Mouse (Mus musculus) lung, embryonic 14.5 days (tissue): Measurements from ENCODE around the gene Dnm2. TPM values are rescaled to one million over a fixed set of nuclear protein-coding genes. Genes with fewer than 3 reads are reported as not detected.
"Not testable (repeated sequence)": the region's sequence is repeated elsewhere in the genome, so short reads cannot be mapped to it uniquely, and the experiment has no call there.

Source experiments
- ATAC-seq: fragments of 200-750 bp; cut with Nextera tagmentation; 2 replicates; pipeline ENCODE4 v1.8.0; 2017; ENCODE audit warnings: mild to moderate bottlenecking, moderate TSS enrichment, moderate library complexity; ENCODE audit not compliant: insufficient read depth
- DNase-seq: peaks from one replicate; pipeline ENCODE4 v3.0.0-alpha.2; 2015
- H3K27ac ChIP-seq: fragments of 300-500 bp; sonication (generic); 2 replicates; pipeline ENCODE4 v1.5.1; 2014; ENCODE audit warnings: low read depth, mild to moderate bottlenecking, moderate library complexity
- H3K27me3 ChIP-seq: fragments of 300-500 bp; sonication (generic); 2 replicates; pipeline ENCODE4 v1.6.1; 2014; ENCODE audit warnings: low read length, control low read depth; ENCODE audit not compliant: insufficient read depth
- H3K36me3 ChIP-seq: fragments of 300-500 bp; sonication (generic); 2 replicates; pipeline ENCODE4 v1.6.1; 2014; ENCODE audit warnings: control low read depth; ENCODE audit not compliant: insufficient read depth
- H3K4me1 ChIP-seq: fragments of 300-500 bp; sonication (generic); 2 replicates; pipeline ENCODE4 v1.6.1; 2014; ENCODE audit warnings: antibody characterized with exemption, control low read depth; ENCODE audit not compliant: insufficient read depth
- H3K4me2 ChIP-seq: fragments of 300-500 bp; sonication (generic); 2 replicates; pipeline ENCODE4 v1.6.1; 2014; ENCODE audit warnings: mild to moderate bottlenecking
- H3K4me3 ChIP-seq: fragments of 300-500 bp; sonication (generic); 2 replicates; pipeline ENCODE4 v1.5.1; 2014; ENCODE audit warnings: low read depth, low read length
- H3K9ac ChIP-seq: fragments of 300-500 bp; sonication (generic); 2 replicates; pipeline ENCODE4 v1.6.1; 2014
- H3K9me3 ChIP-seq: fragments of 300-500 bp; sonication (generic); 2 replicates; pipeline ENCODE4 v1.6.1; 2016; ENCODE audit warnings: low read depth, low read length, control low read depth
- CTCF ChIP-seq: IDR thresholded peaks from 2 replicates; pipeline ENCODE4 v1.5.1; 2016; ENCODE audit warnings: antibody characterized with exemption, low read depth
- WGBS: fragments of 180-500 bp; shearing (Covaris S2); extraction: QIAGEN DNeasy Blood & Tissue Kit; methylation state at CpG from one replicate; pipeline ENCODE4 v1.1.7; 2014; 5-methylcytosine and 5-hydroxymethylcytosine counted together
- polyA plus RNA-seq: library from polyadenylated mRNA; unstranded; fragments of >200 nt; fragmentation: Nextera tagmentation; extraction: Ambion mirVana; gene quantifications from 2 replicates; pipeline ENCODE4 v1.2.1, GENCODE M21; 2014

Gene Dnm2
- polyA plus RNA-seq, 1 experiment from 2014 or later = 71.8 TPM

DNA sequence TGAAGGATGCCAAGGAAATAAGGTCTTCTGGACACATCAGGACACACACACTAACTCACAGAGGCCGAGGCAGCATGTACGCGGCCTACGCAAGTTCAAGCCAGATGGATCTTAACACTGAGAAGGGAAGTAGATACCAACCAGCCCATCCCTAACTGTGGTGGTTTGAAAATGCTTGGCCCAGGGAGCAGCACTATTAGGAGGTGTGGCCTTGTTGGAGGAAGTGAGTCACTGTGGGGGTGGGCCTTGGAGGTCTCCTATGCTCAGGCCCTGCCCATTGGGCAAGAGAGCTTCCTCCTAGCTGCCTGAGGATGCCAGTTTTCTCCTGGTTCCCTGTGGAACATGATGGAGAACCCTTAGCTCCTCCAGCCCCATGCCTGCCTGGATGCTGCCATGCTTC, 88.8 kb downstream of the Dnm2 start:
- ATAC-seq (no peak), DNase-seq (no peak)
- Histone ChIP-seq H3K36me3 (peaks cover 6% of the 10 kb centered on the region; the same call in 1 of the 2 replicates), H3K4me3 (no peak overlapping the region), H3K9ac (no peak overlapping the region), H3K4me1 (peaks cover 5% of the 10 kb centered on the region; the same call in 1 of the 2 replicates), H3K27ac (no peak overlapping the region), H3K27me3 (no peaks in the 10 kb centered on the region), H3K4me2 (no peak overlapping the region), H3K9me3 (no peaks in the 10 kb centered on the region)
- no peak for TF ChIP-seq CTCF
- 97% methylated on average over 4 of the region's 4 CpGs for WGBS

DNA sequence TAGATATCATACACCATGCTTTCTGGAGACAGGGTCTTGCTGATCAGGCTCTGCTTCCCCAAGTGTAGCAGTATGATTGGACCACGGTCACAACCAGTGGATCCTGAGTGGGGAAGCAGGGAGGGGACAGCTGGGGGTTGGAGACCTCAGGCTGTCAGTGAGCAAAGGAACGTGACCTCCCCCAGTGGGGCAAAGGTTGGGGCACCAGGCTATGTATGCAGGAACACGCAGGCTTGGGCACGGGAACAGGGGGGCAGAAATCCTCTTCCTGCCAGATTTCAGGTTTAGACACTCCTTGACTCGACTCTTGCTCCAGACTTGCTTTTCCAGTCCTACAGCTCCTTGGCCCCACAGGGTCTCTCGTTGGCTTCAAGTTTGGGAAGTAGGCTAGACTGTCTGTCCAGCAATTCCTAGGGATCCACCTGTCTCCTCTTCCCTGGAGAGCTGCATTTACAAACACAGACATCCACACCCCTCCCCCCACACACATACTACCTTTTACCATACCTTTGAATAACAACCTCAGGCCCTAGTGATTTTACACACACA, 93.3 kb downstream of the Dnm2 start:
- H3K4me2 ChIP-seq = no peak overlapping the region
- H3K36me3 ChIP-seq = no peaks in the 10 kb centered on the region
- no peak overlapping the region for H3K27ac ChIP-seq
- H3K9me3 ChIP-seq = no peaks in the 10 kb centered on the region
- ATAC-seq (no peak), DNase-seq (no peak)
- 74% methylated on average over 6 of the region's 6 CpGs for WGBS
- H3K4me3 ChIP-seq = no peak overlapping the region
- TF ChIP-seq CTCF = no peak
- H3K9ac ChIP-seq = no peak overlapping the region
- no peaks in the 10 kb centered on the region for H3K27me3 ChIP-seq
- H3K4me1 ChIP-seq = no peaks in the 10 kb centered on the region

DNA sequence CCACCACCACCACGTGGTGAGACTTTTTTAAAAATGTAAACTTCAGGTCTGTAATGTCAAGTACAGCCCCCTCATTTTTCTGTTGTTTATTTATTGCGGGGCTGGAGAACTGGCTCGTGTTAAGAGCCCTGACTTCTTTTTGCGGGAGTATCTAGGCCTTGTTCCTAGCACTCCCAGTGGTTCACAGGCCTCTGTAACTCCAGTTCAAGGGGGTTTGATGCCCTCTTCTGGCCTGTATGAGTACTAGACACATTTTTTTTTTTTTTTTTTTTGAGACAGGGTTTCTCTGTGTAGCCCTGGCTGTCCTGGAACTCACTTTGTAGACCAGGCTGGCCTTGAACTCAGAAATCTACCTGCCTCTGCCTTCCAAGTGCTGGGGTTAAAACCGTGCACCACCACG, 94.0 kb downstream of the Dnm2 start:
- not testable (repeated sequence) for ATAC-seq, H3K4me1 ChIP-seq
- WGBS = 75% methylated on average over 6 of the region's 6 CpGs

DNA sequence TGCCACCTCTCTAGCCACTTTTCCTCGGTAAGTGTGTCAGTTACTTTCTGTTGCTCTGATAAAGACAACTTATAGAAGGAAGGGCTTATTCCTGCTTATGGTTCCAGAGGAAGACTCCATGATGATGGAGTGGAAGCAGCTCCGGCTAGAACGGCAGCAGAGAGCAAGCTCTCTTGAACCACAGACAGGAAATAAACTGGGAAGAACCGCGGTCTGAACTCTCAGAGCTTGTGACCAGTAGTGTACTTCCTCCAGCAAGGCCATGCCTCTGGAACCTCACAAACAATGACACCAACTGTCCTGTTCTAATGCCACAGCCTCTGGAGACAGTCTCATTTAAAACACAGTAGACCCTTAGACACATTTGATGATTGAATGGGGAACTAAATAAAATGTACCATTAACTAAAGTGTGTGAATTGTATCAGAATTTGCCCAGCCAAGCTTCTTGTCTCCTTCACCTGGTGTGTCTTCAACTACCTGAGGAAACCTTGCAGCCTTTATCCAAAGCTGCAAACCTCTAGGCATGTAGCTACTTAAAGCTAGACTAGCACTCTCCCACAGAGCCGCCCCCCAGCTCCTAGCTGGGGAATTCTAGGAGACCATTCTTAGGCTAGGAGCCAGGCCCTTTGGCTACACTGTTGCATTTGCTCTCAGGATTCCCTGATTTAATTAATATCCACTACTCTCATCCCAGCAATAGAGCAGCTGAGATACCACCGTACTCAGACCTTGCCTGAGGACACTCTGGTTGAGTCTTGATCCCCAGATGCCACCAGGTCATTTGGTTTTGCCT, 100.6 kb downstream of the Dnm2 start:
- H3K9ac ChIP-seq = no peak overlapping the region
- H3K9me3 ChIP-seq = no peaks in the 10 kb centered on the region
- no peaks in the 10 kb centered on the region for H3K36me3 ChIP-seq
- H3K27me3 ChIP-seq = no peaks in the 10 kb centered on the region
- no peak overlapping the region for H3K27ac ChIP-seq
- H3K4me3 ChIP-seq = no peak overlapping the region
- WGBS = 78% methylated on average over 7 of the region's 7 CpGs
- ATAC-seq (no peak), DNase-seq (no peak)
- no peak for TF ChIP-seq CTCF
- no peaks in the 10 kb centered on the region for H3K4me1 ChIP-seq
- no peak overlapping the region for H3K4me2 ChIP-seq

More for the DNA sequence above, 94.0 kb downstream of the Dnm2 start:
- H3K27ac ChIP-seq, H3K27me3 ChIP-seq, H3K9ac ChIP-seq, H3K9me3 ChIP-seq, H3K4me2 ChIP-seq, H3K4me3 ChIP-seq, DNase-seq, H3K36me3 ChIP-seq: not testable (repeated sequence)

DNA sequence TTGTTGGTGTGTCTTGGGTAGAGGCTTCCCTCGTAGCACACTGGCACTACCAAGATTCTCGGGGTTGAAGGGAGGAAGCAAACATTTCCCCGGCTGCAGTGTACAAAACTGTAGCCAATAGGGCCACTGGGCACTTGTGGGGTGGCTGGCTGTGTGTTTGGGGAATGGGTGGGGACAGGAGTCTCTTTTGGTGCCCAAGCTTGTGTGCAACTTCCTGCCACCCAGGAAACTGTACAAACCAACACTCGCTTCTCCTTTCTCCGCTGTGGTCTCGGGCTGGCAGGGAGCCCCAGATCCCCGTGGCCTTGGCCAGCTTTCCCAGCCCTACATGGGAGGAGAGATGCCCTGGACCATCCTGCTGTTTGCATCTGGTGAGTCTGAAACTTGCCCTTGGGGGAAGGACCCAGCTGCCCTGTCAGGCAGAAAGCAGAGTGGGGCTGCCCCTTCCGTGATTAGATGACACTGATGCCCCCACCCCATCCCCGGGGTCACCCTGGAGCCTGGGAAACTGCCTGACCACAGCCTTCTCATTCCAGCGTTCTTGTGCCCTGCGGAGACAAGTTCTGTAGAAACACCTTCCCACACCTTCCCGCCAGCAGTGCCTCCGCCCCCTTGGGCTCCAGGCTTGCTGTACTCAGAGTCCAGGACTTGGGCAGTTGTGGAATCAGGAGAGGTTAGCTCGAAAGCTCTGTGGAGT, 101.4 kb downstream of the Dnm2 start, which contains the start of gene AB124611:
Gene AB124611, plus strand, starts transcription at position 240 of the 697 bp plus-strand sequence.
- 58% methylated on average over 14 of the region's 14 CpGs for WGBS
- Histone ChIP-seq H3K9me3 (no peaks in the 10 kb centered on the region), H3K4me1 (no peaks in the 10 kb centered on the region), H3K9ac (no peak within 1 kb of the TSS), H3K4me3 (no peak within 1 kb of the TSS), H3K36me3 (no peaks in the 10 kb centered on the region), H3K27me3 (no peaks in the 10 kb centered on the region), H3K4me2 (no peak within 1 kb of the TSS), H3K27ac (no peak within 1 kb of the TSS)
- no peak for TF ChIP-seq CTCF
- ATAC-seq = no peak
- no peak for DNase-seq

DNA sequence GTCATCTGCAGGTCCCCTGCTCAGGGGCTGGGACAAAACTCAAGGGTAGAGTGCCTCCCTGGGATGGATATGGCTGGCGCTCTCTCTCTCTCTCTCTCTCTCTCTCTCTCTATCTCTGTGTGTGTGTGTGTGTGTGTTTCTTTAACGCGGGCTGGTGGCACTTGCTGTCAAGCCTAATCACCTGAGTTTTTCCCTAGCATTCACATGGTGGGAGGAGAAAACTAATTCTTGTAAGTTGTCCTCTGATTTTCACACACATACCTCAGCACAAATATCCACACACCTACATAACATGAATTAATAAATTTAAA, 101.9 kb downstream of the Dnm2 start:
- no peak for TF ChIP-seq CTCF
- H3K27me3 ChIP-seq = no peaks in the 10 kb centered on the region
- H3K4me3 ChIP-seq = no peak overlapping the region
- 77% methylated on average over 3 of the region's 3 CpGs for WGBS
- no peaks in the 10 kb centered on the region for H3K36me3 ChIP-seq
- ATAC-seq (no peak), DNase-seq (no peak)
- H3K27ac ChIP-seq = no peak overlapping the region
- no peak overlapping the region for H3K9ac ChIP-seq
- H3K4me1 ChIP-seq = no peaks in the 10 kb centered on the region
- no peaks in the 10 kb centered on the region for H3K9me3 ChIP-seq
- H3K4me2 ChIP-seq = no peak overlapping the region

DNA sequence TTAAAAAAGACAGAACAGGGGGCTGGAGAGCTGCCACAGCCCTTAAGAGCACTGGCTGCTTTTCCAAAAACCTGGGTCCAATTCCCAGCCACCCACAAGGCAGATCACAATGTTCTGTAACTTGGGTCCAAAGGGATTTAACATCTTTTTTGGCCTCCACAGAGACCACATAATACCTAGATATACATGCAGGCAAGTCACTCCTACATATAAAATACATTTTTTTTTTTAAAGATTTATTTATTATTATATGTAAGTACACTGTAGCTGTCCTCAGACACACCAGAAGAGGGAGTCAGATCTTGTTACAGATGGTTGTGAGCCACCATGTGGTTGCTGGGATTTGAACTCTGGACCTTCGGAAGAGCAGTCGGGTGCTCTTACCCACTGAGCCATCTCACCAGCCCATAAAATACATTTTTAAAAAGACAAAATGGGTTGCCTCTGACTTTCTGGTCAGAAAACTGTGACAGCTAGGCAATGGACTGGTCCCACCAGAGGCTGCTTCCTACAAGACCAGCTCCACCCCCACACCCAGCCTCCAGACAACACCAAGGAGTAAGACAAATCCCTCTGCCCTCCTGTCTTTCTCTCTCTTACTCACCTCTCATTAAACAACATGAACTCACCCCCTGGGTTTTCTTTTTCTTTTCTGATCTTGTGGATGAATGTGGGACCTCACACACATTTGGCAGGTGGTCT, 102.5 kb downstream of the Dnm2 start:
- TF ChIP-seq CTCF = no peak
- Histone ChIP-seq H3K4me2 (no peak overlapping the region), H3K4me1 (no peaks in the 10 kb centered on the region), H3K9me3 (no peaks in the 10 kb centered on the region), H3K27me3 (no peaks in the 10 kb centered on the region), H3K4me3 (no peak overlapping the region), H3K27ac (no peak overlapping the region), H3K36me3 (no peaks in the 10 kb centered on the region), H3K9ac (no peak overlapping the region)
- whole genome bisulfite sequencing = 87% methylated on average over 2 of the region's 2 CpGs
- DNase-seq (no peak), ATAC-seq (no peak)
